Mouse (Mus musculus) liver, adult 2 months (tissue): ENCODE results near the gene Acap1.

ENCODE experiments used
- CTCF ChIP-seq: fragments of 200-500 bp; IDR thresholded peaks from 2 replicates; pipeline ENCODE4 v1.5.1; 2011; ENCODE audit warnings: low read depth, low read length, control low read depth
- POLR2A ChIP-seq: fragments of 200-500 bp; IDR thresholded peaks from 2 replicates; pipeline ENCODE4 v1.6.1; 2011; ENCODE audit warnings: low read length, control low read depth; ENCODE audit not compliant: insufficient read depth; ENCODE audit errors: extremely low read depth

- TF ChIP-seq CTCF: no peak
- no peak for TF ChIP-seq POLR2A
Observed at GRCm38 (mm10) chr11:69936156-69936555, 40.8 kb upstream of the Acap1 start.
